Mouse (Mus musculus) heart, postnatal 0 days (tissue): ENCODE results near the gene Rps23.

Experiments
- CTCF ChIP-seq: IDR thresholded peaks from 2 replicates; pipeline ENCODE4 v1.5.1; 2016; ENCODE audit warnings: antibody characterized with exemption, control low read depth, low read depth
- EP300 ChIP-seq: IDR thresholded peaks from 2 replicates; pipeline ENCODE4 v1.6.1; 2016; ENCODE audit warnings: antibody characterized with exemption, low read depth

DNA sequence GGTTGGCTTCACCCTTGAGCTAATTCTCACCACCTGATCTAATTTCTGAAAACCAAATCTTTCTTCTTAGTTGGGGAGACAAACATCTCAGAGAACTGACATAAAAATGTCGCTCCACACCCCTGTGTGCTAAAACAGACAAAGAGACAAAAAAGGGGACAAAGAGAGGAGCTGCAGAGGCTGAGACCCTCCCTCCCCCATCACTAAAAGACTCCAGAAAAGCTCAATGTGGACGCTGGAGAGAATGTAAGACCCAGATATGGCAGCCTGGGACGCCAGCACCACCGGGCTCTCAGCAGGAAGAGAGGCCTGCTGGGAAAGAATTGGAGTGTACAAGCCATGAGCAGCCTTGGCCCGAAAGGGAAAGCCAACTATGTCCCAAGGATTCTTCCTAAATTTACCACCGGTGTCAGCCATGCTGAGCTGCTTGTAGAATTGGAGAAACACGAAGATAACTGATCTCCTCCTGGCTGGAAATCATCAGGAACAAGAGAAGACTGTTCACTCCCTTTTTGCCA lies 9.0 kb upstream of the Rps23 start:
- no peak for TF ChIP-seq CTCF
- no peak for TF ChIP-seq EP300
